Mouse (Mus musculus) gastrocnemius, adult 2 months (tissue): Measurements from ENCODE around the gene Prkci. TPM values are rescaled to one million over a fixed set of nuclear protein-coding genes. Genes with fewer than 3 reads are reported as not detected.

ENCODE experiments used
- DNase-seq: peaks from one replicate; pipeline ENCODE4 v3.0.0; 2022
- H3K27ac ChIP-seq: fragments of 200-600 bp; 2 replicates; pipeline ENCODE4 v1.8.1; 2022; ENCODE audit warnings: mild to moderate bottlenecking
- H3K4me3 ChIP-seq: fragments of 200-600 bp; 2 replicates; pipeline ENCODE4 v1.8.1; 2022; ENCODE audit warnings: mild to moderate bottlenecking, moderate library complexity
- CTCF ChIP-seq: fragments of 200-600 bp; IDR thresholded peaks from 2 replicates; pipeline ENCODE4 v1.8.1; 2022; ENCODE audit warnings: antibody characterized with exemption, mild to moderate bottlenecking, moderate library complexity
- intact Hi-C: fragments of 180-260 bp; cut with DNase I; formaldehyde crosslinking; loops from one replicate; pipeline ENCODE4 v1.15.1; 2025
- microRNA-seq: library from miRNA; unstranded; fragments of <30 nt; microRNA quantifications from one replicate; pipeline ENCODE4 v1.2.0, GENCODE M21; 2021
- total RNA-seq, 2 experiments: library from RNA; stranded (reverse); gene quantifications; 2 replicates each; pipeline ENCODE4 v1.2.3; 2021

Prkci gene
- total RNA-seq, 2 experiments from 2014 or later = 4.3 to 6.3 TPM

DNA sequence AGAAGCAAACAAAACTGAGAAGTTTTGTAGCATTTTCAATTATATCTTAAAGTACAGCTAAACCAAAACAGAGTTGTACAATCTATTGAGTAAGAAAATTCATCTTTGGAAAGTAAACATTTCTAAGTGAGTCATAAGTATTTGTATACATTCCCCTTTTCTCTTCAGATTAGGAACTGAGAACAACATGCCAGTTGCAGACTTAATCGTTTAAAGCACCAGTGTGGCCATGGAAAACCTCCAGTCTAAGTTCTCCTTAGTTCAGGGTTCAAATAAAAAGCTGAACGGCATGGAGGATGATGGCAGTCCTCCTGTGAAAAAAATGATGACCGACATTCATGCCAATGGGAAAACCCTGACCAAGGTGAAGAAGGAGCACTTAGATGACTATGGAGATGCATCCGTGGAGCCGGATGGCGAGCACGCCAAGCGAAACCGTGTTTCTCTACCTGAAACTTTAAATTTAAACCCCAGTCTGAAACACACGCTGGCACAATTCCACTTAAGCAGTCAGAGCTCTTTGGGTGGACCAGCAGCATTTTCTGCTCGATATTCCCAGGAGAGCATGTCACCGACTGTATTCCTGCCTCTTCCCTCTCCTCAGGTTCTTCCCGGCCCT is 101.7 kb downstream of the Prkci start:
- no peak for DNase-seq
- peak overlapping the region; percentile 98 for H3K27ac ChIP-seq
- no peak for TF ChIP-seq CTCF
- intact Hi-C loops = no loop called here
- peak overlapping the region; percentile 48 for H3K4me3 ChIP-seq

DNA sequence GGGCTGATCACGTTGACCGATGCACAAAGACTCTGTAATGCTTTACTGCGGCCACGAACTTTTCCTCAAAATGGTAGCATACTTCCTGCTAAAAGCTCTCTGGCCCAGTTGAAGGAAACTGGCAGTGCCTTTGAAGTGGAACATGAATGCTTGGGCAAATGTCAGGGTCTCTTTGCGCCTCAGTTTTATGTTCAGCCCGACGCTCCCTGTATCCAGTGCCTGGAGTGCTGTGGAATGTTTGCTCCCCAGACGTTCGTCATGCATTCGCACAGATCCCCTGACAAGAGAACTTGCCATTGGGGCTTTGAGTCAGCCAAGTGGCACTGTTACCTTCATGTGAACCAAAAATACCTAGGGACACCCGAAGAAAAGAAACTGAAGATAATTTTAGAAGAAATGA is 102.4 kb downstream of the Prkci start:
- intact Hi-C loops = no loop called here
- no peak for TF ChIP-seq CTCF
- peak overlapping the region; percentile 40 for H3K27ac ChIP-seq
- H3K4me3 ChIP-seq = peak overlapping the region; percentile 48
- no peak for DNase-seq

DNA sequence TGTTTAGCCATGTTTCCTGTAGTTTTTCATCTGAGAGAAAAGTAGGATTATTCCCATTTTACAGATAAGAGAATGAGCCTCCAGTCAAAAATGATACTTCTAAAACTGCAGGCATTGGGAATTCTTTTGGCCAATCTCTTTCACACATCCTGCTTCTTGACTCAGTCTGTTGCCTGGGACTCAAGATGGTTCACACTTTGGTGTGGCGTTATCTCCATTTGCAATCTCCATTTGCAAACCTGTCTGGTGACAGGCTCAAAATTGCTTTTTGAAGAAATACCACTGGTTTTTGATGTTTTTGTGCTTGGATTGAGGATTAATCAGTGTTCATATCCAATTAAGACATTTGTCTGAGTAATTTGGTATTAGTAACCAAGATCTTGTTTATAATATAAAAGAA is 103.0 kb downstream of the Prkci start:
- intact Hi-C loops = no loop called here
- no peak overlapping the region for H3K27ac ChIP-seq
- H3K4me3 ChIP-seq = peak overlapping the region; percentile 48
- TF ChIP-seq CTCF = no peak
- DNase-seq = no peak

- DNase-seq = no peak
- TF ChIP-seq CTCF = no peak
- H3K27ac ChIP-seq = no peak overlapping the region
- peak overlapping the region; percentile 42; the same call in 1 of the 2 replicates for H3K4me3 ChIP-seq
- intact Hi-C loops = no loop called here
Observed at GRCm38 (mm10) chr3:31100026-31100425, 104.5 kb downstream of the Prkci start.

DNA sequence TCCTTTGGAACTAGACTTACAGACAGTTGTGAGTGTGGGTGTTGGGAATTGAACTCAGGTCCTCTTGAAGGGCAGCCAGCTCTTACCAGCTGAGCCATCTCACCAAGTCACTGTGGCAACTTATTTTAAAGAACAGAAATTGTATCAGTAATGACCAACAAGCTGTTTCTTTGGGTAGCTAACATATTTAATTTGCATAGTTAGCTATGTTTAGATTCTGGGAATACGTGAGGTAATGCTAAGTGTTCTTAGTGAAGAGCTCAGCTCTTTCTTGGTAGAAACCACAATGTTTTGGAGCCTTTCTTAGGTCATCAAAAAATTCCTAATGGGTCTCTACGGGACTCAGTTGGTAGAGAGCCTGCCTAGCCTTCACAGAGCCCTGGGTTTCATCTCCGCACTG is 105.3 kb downstream of the Prkci start:
- intact Hi-C loops = no loop called here
- TF ChIP-seq CTCF = no peak
- Histone ChIP-seq H3K4me3 (no peak overlapping the region), H3K27ac (no peak overlapping the region)
- no peak for DNase-seq

Small RNA genes within 50 kb of the gene (microRNA-seq; reads per million reads assigned to microRNA genes)
- gene Mir7008 = not detected

Other genes starting within 250 kb of the Prkci start
- not detected for gene Samd7, start 249.5 kb upstream of the Prkci start, total RNA-seq
- gene Sec62, start 202.9 kb upstream of the Prkci start, total RNA-seq = 10 to 100 TPM; 32.2 to 33.7 TPM
- under 1 TPM; 0.22 to 0.33 TPM for gene Gpr160, start 139.8 kb upstream of the Prkci start, total RNA-seq
- 10 to 100 TPM; 12.7 to 13.9 TPM for gene Phc3, start 26.3 kb upstream of the Prkci start, total RNA-seq
- gene Skil, start 99.3 kb downstream of the Prkci start, total RNA-seq = 10 to 100 TPM in 1 of 2 experiments, 1 to 10 TPM in 1; 8.3 to 19.8 TPM
- under 1 TPM in 1 of 2 experiments, not detected in 1; 0.17 TPM for gene Cldn11, start 154.2 kb downstream of the Prkci start, total RNA-seq